Mouse (Mus musculus) yolk sac, embryonic 10.5 days (tissue): ENCODE results near the gene Tmem86a.

Experiments used
- DNase-seq: peaks from one replicate; pipeline ENCODE4 v3.0.0-alpha.2; 2017; ENCODE audit warnings: low spot score

Gene Tmem86a

DNA sequence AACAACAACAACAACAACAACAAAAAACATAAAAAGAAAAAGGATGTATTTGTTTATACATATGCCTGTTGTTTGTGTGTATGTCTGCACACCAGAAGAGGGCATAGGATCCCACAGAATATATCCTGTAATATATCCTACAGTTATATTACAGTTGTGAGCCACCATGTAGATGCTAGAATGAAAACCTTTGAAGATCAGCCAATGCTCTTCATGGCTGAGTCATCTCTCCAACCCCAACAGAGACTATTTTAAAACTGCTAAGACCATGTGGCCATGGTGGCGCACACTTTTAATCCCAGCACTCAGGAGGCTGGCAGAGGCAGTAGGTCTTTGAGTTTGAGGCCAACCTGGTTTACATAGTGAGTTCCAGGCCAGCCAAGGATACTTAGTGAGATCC, 22.9 kb upstream of the Tmem86a start:
- no peak for DNase-seq

GRCm38 (mm10) chr7:47030517-47031193, 19.7 kb upstream of the Tmem86a start:
- DNase-seq, result no peak

DNA sequence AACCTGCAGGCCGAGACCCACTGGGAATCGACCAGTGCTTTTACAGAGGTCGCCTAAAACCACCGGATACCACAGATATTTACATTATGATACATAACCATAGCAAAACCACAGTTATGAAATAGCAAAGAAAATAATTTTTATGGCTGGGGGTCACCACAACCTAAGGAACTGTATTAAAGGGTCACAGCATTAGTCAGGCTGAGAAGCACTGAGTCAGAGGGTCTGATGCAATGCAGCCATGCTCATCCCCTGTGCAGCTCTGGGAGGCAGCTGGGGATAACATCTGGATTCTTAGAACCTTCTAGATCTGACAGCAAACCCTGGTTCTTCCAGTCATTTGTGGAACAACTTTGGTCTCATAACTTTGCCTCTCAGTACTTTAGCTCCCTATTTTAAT, 19.0 kb upstream of the Tmem86a start:
- DNase-seq, result no peak

DNA sequence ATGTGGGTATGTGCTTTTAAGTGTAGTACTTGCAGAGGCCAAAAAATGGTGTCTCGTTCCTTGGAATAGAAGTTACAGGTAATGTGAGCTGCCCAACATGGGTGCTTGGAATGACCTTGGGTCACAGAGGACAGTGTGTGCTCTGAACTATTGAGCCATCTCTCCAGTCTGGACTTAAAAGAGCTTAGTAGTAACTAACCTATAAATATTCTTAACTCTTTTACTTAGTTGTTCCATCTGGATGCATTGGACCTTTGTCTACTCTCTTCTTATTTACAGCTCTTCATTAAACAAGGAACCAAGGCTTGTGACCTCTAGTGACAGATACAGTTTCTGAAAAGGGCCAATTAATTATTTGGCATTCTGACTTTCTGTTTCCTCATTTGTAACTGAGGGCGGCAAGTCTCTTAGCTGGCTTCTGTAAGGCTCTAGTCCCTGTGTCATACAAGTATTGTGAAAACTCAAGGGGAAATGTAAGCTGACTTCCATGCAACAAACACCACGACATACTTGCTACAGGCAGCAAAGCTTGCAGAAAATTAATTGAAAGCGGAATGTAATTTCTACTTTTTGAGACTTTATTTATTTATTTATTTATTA, 15.5 kb upstream of the Tmem86a start:
- no peak for DNase-seq

- DNase-seq, result no peak
Observed at GRCm38 (mm10) chr7:47035426-47035825, 15.0 kb upstream of the Tmem86a start.

DNA sequence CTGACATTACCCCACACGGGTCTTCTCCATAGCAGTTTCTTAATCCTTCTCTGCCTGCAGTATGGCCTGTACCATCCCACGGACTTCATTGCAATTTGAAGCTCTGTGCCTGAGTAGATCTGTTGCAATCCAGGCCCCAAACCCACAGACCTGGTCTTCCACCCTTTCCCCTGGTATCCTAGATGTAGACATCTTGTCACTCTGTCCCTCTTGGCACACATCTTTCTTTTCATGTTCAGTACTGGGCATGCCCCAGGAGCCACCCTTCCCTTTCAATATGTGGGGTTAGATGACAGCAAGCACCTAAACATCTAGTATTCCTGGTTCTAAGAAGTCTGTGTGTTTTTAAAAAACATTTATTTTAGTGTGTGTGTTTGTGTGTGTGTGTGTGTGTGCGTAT, 8.7 kb upstream of the Tmem86a start:
- DNase-seq, result no peak

DNA sequence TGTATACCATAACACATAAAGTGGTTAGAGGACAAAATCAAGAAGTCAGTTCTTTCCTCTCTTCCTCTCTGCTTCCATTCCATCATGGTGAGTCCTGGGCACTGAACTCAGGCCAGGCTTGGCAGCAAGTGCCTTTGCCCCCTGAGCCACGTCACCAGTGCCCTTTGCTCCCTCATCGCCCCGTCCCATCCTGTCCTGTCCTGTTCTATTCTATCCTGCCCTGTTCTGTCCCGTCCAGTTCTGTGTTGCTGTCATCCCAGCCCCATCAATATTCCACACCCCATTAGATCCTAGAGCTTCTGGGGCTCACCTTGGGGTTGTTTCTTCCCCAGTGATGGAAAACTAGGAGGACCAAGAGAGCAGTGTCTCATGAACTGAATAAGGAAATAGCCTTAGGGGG, 8.3 kb upstream of the Tmem86a start:
- no peak for DNase-seq

DNA sequence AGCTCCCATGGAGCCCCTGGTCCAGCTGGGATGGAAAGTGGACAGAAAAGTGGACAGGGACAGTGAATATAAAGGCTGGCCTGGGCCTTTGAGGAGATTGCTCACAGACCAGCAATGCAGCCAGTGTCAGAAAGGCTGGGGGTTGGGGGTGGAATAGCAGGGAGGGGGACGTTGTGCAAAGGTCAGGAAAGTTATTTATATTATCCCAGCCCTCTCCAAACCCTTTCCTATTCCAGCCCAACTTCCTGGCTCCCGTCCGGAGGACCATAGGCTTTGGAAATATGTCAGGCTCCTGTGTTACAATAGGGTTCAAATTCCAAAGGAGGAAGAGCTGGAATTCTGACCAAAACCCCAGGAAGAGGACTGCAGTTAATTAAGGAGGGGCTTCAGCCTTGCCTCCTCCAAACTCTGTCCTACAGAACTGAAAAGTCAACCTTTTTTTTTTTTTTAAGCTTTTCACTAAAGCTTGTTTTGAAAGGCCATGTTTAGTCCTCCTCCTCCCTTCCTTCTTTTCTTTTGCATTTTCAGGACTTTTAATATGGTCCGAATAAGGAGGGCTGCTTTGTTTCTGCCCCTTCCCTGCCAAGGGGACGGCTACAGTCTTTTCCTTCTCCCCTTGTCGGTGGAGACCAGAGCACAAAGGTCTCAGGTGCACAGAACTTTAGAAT, 7.4 kb upstream of the Tmem86a start:
- peak; percentile 69 for DNase-seq

- DNase-seq, result no peak
Observed at GRCm38 (mm10) chr7:47050766-47051165, 365 bp downstream of the Tmem86a start.

DNA sequence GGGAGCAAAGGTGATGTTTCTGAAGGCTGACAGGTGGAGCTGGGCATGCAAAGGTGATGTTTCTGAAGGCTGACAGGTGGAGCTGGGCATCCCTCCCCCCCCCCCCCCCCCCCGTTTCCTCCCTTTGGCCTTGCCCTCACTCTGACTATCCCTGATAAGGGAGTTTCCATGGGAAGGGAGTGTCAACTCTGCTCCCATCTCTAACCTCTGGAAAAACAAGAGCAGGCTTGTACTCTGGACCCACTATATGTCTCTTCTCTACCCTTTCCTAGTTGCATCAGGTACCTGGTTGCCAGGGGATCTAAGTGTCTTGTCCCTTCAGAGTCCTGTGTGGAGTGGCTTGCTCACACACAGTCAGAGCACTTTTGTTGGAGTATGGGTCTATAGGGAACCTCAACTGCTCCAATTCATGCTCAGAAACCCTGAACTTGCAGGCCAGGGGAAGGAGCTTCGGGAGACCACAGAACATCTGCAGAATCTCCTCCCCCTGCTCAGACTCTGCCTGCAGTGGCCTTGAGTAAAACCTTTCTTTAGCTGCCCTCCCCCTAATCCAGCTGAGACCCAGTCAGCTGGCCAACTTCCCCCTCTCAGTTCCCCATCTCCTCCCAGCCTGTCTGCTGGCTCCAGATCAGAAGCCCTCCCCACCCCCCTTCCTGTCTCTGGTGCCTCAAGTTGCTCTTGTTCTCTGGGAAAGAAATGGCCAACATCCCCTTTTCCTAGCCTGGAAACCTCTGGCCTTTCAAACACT, 1.2 kb downstream of the Tmem86a start:
- no peak for DNase-seq

GRCm38 (mm10) chr7:47052276-47052675, 1.9 kb downstream of the Tmem86a start:
- DNase-seq, result no peak

- no peak for DNase-seq
Observed at GRCm38 (mm10) chr7:47053287-47053686, 2.9 kb downstream of the Tmem86a start.

DNA sequence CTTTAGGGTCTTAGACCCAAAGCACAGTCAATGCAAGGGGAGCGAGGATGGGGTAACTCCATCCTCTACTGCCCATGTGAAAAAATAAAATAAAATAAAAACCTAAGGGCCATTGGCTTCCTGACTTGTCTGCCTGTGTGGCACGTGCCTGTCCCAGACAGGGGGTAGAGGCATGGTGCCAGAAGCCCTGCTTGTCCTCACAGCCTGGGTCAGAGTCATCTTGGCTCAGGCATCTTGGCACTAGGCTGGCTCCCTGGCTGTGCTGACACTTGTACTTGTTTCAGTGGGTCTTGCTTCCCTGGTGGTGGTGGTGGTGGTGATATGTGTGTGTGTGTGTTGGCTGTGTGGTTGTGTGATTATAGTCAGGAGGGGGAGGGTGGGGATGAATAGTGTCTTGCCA, 4.3 kb downstream of the Tmem86a start:
- DNase-seq, result no peak

DNA sequence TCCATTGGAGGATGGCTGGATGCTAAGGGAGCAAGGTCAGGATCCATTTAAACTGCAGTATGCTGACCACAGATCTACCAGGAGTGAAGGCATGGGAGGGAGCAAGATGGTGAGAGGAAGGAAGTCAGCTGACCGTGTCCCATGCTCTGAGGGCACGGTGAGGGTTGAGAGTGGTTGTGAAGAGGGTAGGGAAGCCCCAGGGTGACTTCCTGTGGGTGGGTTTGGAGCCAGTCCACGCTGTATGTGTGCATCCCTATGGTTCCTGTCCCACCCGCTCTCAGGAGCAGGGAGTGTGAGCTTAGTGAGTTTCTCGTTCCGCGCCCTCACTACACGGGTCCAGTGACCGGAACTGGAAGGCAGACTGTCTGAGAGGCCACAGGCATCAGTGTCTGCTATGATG, 5.3 kb downstream of the Tmem86a start:
- no peak for DNase-seq

- DNase-seq, result no peak
Observed at GRCm38 (mm10) chr7:47056273-47056672, 5.9 kb downstream of the Tmem86a start.

DNA sequence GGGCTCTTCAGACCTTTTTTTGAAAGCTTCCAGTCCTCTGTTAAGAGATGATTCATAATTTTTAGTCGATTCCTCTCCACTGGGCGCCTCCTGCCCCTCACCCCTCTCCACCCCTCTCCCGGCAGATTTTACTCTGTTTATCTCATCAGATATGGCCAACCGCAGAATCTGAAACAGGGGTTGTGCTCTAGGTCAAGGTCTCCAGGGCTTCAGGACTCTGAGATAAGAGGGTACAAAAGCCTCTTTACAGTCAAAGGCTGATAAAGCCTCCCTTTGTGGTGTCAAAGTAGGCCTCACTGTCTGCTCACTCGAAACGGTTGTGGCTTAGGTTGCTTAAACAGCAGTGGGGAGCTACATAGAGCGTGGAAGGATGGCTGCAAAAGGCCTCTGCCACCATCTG, 8.9 kb downstream of the Tmem86a start:
- no peak for DNase-seq

DNA sequence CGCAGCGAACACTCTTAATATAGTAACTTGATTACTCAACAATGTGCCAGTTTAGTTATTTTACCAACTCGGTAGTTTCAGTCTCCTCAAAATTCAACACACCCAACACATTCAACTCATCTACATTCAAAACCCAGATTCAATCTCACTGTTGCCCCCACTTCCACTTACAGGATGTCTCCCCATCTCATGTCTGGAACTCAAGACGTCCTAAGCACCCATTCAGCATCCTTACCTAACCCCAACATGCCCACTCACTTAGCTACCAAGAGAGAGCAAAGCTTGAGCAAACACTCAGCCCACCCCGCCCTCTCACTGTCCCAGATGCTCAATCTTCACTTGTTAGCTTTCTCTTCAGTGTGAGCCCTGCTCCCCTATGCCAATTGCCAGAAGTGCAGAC, 11.2 kb downstream of the Tmem86a start:
- DNase-seq, result no peak

- DNase-seq, result no peak
Observed at GRCm38 (mm10) chr7:47066942-47067341, 16.5 kb downstream of the Tmem86a start.

- peak; percentile 6 for DNase-seq
Observed at GRCm38 (mm10) chr7:47067879-47068278, 17.5 kb downstream of the Tmem86a start.

- DNase-seq, result no peak
Observed at GRCm38 (mm10) chr7:47072551-47072950, 22.1 kb downstream of the Tmem86a start.

- DNase-seq, result peak; percentile 12
Observed at GRCm38 (mm10) chr7:47073536-47074521, 23.4 kb downstream of the Tmem86a start.

GRCm38 (mm10) chr7:47076193-47076592, 25.8 kb downstream of the Tmem86a start:
- no peak for DNase-seq
